Mouse (Mus musculus) mouse trophoblast stem cell (cell line): ENCODE results near the gene Msl1.

Experiments
- in situ Hi-C, 2 experiments: fragments of 300-500 bp; cut with MseI, MboI; formaldehyde crosslinking; loops; 2 replicates in 1 of 2; 3 replicates in 1 of 2; pipeline ENCODE4 v1.15.1; 2025

Msl1 gene

GRCm38 (mm10) chr11:98839402-98839801 lies 44.1 kb downstream of the Msl1 start:
- in situ Hi-C loops = no loop called here

GRCm38 (mm10) chr11:98839897-98840296 lies 44.6 kb downstream of the Msl1 start:
- in situ Hi-C loops = no loop called here

GRCm38 (mm10) chr11:98846016-98846415 lies 50.7 kb downstream of the Msl1 start:
- in situ Hi-C loops = no loop called here

- in situ Hi-C loops = no loop called here
Observed at GRCm38 (mm10) chr11:98846865-98847604, 51.7 kb downstream of the Msl1 start.

- in situ Hi-C loops = no loop called here
Observed at GRCm38 (mm10) chr11:98849196-98849894, 54.0 kb downstream of the Msl1 start.

GRCm38 (mm10) chr11:98850100-98851093 lies 55.1 kb downstream of the Msl1 start:
- in situ Hi-C loops = no loop called here

- in situ Hi-C loops = no loop called here
Observed at GRCm38 (mm10) chr11:98854116-98854515, 58.8 kb downstream of the Msl1 start.

GRCm38 (mm10) chr11:98854659-98855058 lies 59.3 kb downstream of the Msl1 start:
- in situ Hi-C loops = no loop called here
